Mouse (Mus musculus) heart, adult 2 months (tissue): ENCODE data around the gene Olfr270. TPM values are rescaled to one million over a fixed set of nuclear protein-coding genes. Genes with fewer than 3 reads are reported as not detected.

ENCODE experiments used
- DNase-seq, 2 experiments: peaks; one replicate each; pipeline ENCODE4 v3.0.0; 2021
- H3K27ac ChIP-seq: fragments of 200-600 bp; 2 replicates; pipeline ENCODE4 v1.8.1; 2022
- H3K27me3 ChIP-seq: fragments of 200-500 bp; 2 replicates; pipeline ENCODE4 v1.6.1; 2012; ENCODE audit warnings: mild to moderate bottlenecking, low read length, inconsistent platforms, mixed read lengths; ENCODE audit not compliant: control insufficient read depth, insufficient read depth
- H3K36me3 ChIP-seq: fragments of 200-500 bp; 2 replicates; pipeline ENCODE4 v1.6.1; 2012; ENCODE audit warnings: low read length, inconsistent platforms; ENCODE audit not compliant: control insufficient read depth, insufficient read depth
- H3K4me1 ChIP-seq: fragments of 200-500 bp; 2 replicates; pipeline ENCODE4 v1.6.1; 2011; ENCODE audit warnings: low read length; ENCODE audit not compliant: control insufficient read depth, insufficient read depth
- H3K4me3 ChIP-seq: fragments of 200-600 bp; 2 replicates; pipeline ENCODE4 v1.8.1; 2022
- H3K79me2 ChIP-seq: fragments of 200-500 bp; replicated peaks from 2 replicates; pipeline ENCODE4 v1.6.1; 2012; ENCODE audit warnings: mild to moderate bottlenecking, inconsistent platforms, low read length, moderate library complexity, mixed read lengths; ENCODE audit not compliant: control insufficient read depth, insufficient read depth
- H3K9ac ChIP-seq: fragments of 200-500 bp; 2 replicates; pipeline ENCODE4 v1.6.1; 2012; ENCODE audit warnings: low read depth, mild to moderate bottlenecking, control low read depth, inconsistent platforms, low read length, mixed read lengths
- CTCF ChIP-seq: fragments of 200-600 bp; IDR thresholded peaks from 2 replicates; pipeline ENCODE4 v1.8.1; 2022; ENCODE audit warnings: antibody characterized with exemption, mild to moderate bottlenecking, moderate library complexity
- EP300 ChIP-seq: fragments of 200-500 bp; IDR thresholded peaks from 2 replicates; pipeline ENCODE4 v1.6.1; 2011; ENCODE audit warnings: low read depth, low read length, control low read depth; ENCODE audit not compliant: insufficient read depth
- POLR2A ChIP-seq: fragments of 200-500 bp; IDR thresholded peaks from 2 replicates; pipeline ENCODE4 v1.6.1; 2011; ENCODE audit warnings: mild to moderate bottlenecking, low read depth, low read length, control low read depth; ENCODE audit not compliant: insufficient read depth
- WGBS: fragments of 180-500 bp; shearing (Covaris S2); methylation state at CpG from one replicate; pipeline ENCODE4 v1.1.7; 2018; 5-methylcytosine and 5-hydroxymethylcytosine counted together
- intact Hi-C: fragments of 180-260 bp; cut with DNase I; formaldehyde crosslinking; loops from one replicate; pipeline ENCODE4 v1.15.1; 2025
- long read RNA-seq: library from polyadenylated mRNA; stranded (forward); transcript quantifications from one replicate; pipeline ENCODE4 v2.0.0, GENCODE M21; 2021
- polyA plus RNA-seq: library from polyadenylated mRNA; depleted of rRNA; stranded (reverse); fragments of >200 nt; gene quantifications from 2 replicates; pipeline ENCODE4 v1.2.3, GENCODE M21; 2012; rRNA removed
- total RNA-seq, 2 experiments: library from RNA; stranded (reverse); gene quantifications; 2 replicates each; pipeline ENCODE4 v1.2.3; 2021

Olfr270 gene
- total RNA-seq (not detected), polyA plus RNA-seq (not detected in 2 replicates)
- long read RNA-seq, result 0 reads

DNA sequence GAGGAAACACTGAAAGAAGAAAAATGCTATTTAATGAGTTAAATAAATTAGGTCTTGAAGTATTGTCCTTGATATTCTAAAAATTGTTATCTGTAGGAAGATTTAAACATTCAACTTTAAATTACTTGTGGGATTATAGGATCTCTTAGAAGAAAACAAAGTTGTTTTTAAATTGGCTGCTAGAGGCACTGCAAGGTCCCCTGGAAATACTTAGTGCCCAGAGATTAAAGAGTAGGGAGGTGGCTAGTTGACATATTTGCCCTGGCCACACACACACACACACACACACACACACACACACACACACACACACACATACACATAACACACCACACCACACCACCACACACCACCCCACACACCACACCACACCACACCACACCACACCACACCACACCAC, at the start of gene Olfr270:
TSS of gene Olfr270 (plus strand) at position 301 of the 400 bp plus-strand sequence.
- Histone ChIP-seq H3K4me1 (no peaks in the 10 kb centered on the region), H3K27me3 (no peaks in the 10 kb centered on the region), H3K27ac (no peak within 1 kb of the TSS), H3K36me3 (no peaks in the 10 kb centered on the region), H3K79me2 (no peaks in the 10 kb centered on the region), H3K4me3 (no peak within 1 kb of the TSS), H3K9ac (no peak within 1 kb of the TSS)
- no peak for DNase-seq
- TF ChIP-seq EP300, result no peak
- TF ChIP-seq CTCF, result no peak
- TF ChIP-seq POLR2A, result no peak
- intact Hi-C loops, result no loop called here

- no peaks in the 10 kb centered on the region for H3K36me3 ChIP-seq
- WGBS, result 73% methylated on average over 6 of the region's 6 CpGs
- no peak overlapping the region for H3K9ac ChIP-seq
- no peak overlapping the region for H3K27ac ChIP-seq
- no peak for DNase-seq
- no peaks in the 10 kb centered on the region for H3K27me3 ChIP-seq
- TF ChIP-seq POLR2A, result no peak
- TF ChIP-seq EP300, result no peak
- no peak for TF ChIP-seq CTCF
- intact Hi-C loops, result no loop called here
- H3K79me2 ChIP-seq, result no peaks in the 10 kb centered on the region
- H3K4me1 ChIP-seq, result no peaks in the 10 kb centered on the region
- no peak overlapping the region for H3K4me3 ChIP-seq
Measured at GRCm38 (mm10) chr4:52916659-52917310, 47.6 kb upstream of the Olfr270 start.

DNA sequence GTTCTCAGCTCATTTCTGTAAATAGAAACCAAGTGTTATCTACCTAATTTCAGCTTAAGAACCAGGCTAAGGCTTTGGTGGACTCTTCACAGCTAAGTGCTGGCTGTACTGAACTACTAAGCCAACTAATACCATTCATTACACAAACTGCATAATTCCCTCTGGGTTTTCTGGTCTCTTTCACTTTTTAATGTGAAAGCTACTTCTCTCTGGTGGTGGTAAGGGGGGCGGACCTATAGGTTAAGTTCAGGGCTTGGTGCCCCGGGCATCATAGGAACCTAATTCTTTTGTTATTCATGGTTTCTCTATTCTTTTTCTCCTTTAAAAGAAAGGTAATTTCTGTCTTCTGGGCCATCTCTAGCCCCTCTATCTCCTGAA, 47.0 kb upstream of the Olfr270 start:
- no peaks in the 10 kb centered on the region for H3K27me3 ChIP-seq
- H3K36me3 ChIP-seq, result no peaks in the 10 kb centered on the region
- H3K4me1 ChIP-seq, result no peaks in the 10 kb centered on the region
- no peak for TF ChIP-seq CTCF
- TF ChIP-seq EP300, result no peak
- no peak for TF ChIP-seq POLR2A
- no peak for DNase-seq
- intact Hi-C loops, result no loop called here
- WGBS, result 87% methylated on average over 2 of the region's 2 CpGs
- no peak overlapping the region for H3K27ac ChIP-seq
- no peaks in the 10 kb centered on the region for H3K79me2 ChIP-seq
- H3K4me3 ChIP-seq, result no peak overlapping the region
- H3K9ac ChIP-seq, result no peak overlapping the region

DNA sequence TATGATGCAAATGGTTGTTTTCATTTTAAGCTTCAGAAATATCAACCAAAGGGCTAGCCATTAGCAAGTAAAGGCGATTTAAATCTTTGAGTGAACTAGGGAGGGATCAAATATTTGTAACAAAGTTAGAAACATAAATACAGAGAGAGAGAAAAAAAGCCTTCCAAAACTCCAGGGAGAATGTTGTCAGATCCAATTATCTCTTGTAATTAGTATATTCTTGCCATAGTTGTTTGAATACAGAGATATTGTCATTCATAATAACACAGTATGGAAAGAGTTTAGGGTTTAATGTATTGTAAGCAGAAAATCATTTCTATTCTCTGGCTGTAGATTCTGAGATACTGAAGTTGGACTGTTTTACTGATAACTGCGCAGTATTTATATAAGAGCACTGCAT, 45.3 kb upstream of the Olfr270 start, which contains the start of gene Olfr272:
TSS of gene Olfr272 (minus strand) at position 101 of the 400 bp plus-strand sequence.
- H3K9ac ChIP-seq, result no peak within 1 kb of the TSS
- H3K27me3 ChIP-seq, result no peaks in the 10 kb centered on the region
- intact Hi-C loops, result no loop called here
- 84% methylated on average over 2 of the region's 2 CpGs for WGBS
- TF ChIP-seq CTCF, result no peak
- TF ChIP-seq POLR2A, result no peak
- no peak for TF ChIP-seq EP300
- DNase-seq, result no peak
- no peaks in the 10 kb centered on the region for H3K79me2 ChIP-seq
- no peaks in the 10 kb centered on the region for H3K36me3 ChIP-seq
- H3K4me3 ChIP-seq, result no peak within 1 kb of the TSS
- H3K27ac ChIP-seq, result no peak within 1 kb of the TSS
- H3K4me1 ChIP-seq, result no peaks in the 10 kb centered on the region

DNA sequence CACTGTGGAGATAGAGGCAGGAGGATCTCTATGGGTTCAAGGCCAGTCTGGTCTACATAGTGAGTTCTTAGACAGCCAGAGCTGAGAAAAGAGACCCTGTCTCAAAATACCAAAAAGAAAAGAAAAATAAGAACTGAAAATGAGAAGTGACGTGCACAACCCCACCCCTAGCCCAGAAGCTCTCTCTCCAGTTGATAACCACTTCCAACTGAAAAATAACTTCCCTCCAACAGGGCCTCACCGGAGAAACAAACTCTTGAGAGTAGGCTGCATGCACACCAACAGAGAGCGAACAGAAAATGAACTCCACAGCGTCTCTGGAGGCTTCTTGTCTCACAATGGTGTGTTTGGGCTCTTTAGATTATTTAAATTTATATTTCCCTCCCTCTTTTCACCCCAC, 33.9 kb upstream of the Olfr270 start:
- no peaks in the 10 kb centered on the region for H3K27me3 ChIP-seq
- no peak overlapping the region for H3K9ac ChIP-seq
- 88% methylated on average over 4 of the region's 4 CpGs for WGBS
- H3K4me3 ChIP-seq, result no peak overlapping the region
- intact Hi-C loops, result no loop called here
- no peak for DNase-seq
- H3K27ac ChIP-seq, result no peak overlapping the region
- no peaks in the 10 kb centered on the region for H3K4me1 ChIP-seq
- TF ChIP-seq EP300 (no peak), CTCF (no peak), POLR2A (no peak)
- no peaks in the 10 kb centered on the region for H3K36me3 ChIP-seq
- no peaks in the 10 kb centered on the region for H3K79me2 ChIP-seq

DNA sequence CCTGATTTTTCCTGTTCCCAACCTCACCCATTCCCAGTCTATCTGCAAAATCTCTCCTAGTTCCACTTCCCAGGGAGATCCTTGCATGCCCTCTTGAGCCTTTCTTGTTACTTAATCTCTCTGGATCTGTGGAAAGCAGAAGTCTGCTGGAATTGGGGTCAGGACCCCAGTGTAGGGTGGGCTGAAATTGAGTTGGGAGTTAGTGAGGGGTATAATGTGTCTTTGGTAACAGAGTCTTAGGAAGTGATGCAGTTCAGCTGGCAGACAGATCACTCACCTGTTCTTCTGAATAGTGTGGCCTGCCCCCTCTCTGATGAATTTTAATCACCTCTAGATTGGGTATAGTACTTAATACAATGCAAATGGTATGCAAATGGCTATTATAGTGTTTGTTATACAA, 17.7 kb upstream of the Olfr270 start:
- Histone ChIP-seq H3K79me2 (no peaks in the 10 kb centered on the region), H3K36me3 (no peaks in the 10 kb centered on the region), H3K4me1 (no peaks in the 10 kb centered on the region), H3K9ac (no peak overlapping the region), H3K27ac (no peak overlapping the region), H3K4me3 (no peak overlapping the region), H3K27me3 (no peaks in the 10 kb centered on the region)
- TF ChIP-seq POLR2A (no peak), EP300 (no peak), CTCF (no peak)
- DNase-seq, result no peak
- intact Hi-C loops, result no loop called here
